Mouse (Mus musculus) liver, embryonic 15.5 days (tissue): ENCODE measurements around the gene Ces2f. TPM values are rescaled to one million over a fixed set of nuclear protein-coding genes. Genes with fewer than 3 reads are reported as not detected.

Source experiments
- ATAC-seq: fragments of 200-750 bp; cut with Nextera tagmentation; 2 replicates; pipeline ENCODE4 v1.8.0; 2017; ENCODE audit warnings: moderate number of reproducible peaks, mild to moderate bottlenecking, moderate library complexity; ENCODE audit not compliant: insufficient read depth
- H3K27ac ChIP-seq: fragments of 300-500 bp; sonication (generic); replicated peaks from 2 replicates; pipeline ENCODE4 v1.5.1; 2015; ENCODE audit warnings: mild to moderate bottlenecking, inconsistent platforms
- H3K27me3 ChIP-seq: fragments of 300-500 bp; sonication (generic); 2 replicates; pipeline ENCODE4 v1.6.1; 2015; ENCODE audit warnings: mild to moderate bottlenecking, inconsistent platforms
- H3K36me3 ChIP-seq: fragments of 300-500 bp; sonication (generic); replicated peaks from 2 replicates; pipeline ENCODE4 v1.6.1; 2015; ENCODE audit warnings: moderate library complexity, mild to moderate bottlenecking, inconsistent platforms
- H3K4me1 ChIP-seq: fragments of 300-500 bp; sonication (generic); replicated peaks from 2 replicates; pipeline ENCODE4 v1.6.1; 2015; ENCODE audit warnings: inconsistent platforms
- H3K4me2 ChIP-seq: fragments of 300-500 bp; sonication (generic); 2 replicates; pipeline ENCODE4 v1.6.1; 2015; ENCODE audit warnings: moderate library complexity, mild to moderate bottlenecking, inconsistent platforms
- H3K4me3 ChIP-seq: fragments of 300-500 bp; sonication (generic); replicated peaks from 2 replicates; pipeline ENCODE4 v1.5.1; 2015; ENCODE audit warnings: mild to moderate bottlenecking, inconsistent platforms
- H3K9ac ChIP-seq: fragments of 300-500 bp; sonication (generic); 2 replicates; pipeline ENCODE4 v1.6.1; 2015; ENCODE audit warnings: moderate library complexity, mild to moderate bottlenecking, inconsistent platforms
- H3K9me3 ChIP-seq: fragments of 300-500 bp; sonication (generic); replicated peaks from 2 replicates; pipeline ENCODE4 v1.6.1; 2016; ENCODE audit warnings: inconsistent platforms
- WGBS: fragments of 180-500 bp; shearing (Covaris S2); methylation state at CpG from one replicate; pipeline ENCODE4 v1.1.7; 2015; ENCODE audit warnings: mixed read lengths; ENCODE audit not compliant: insufficient replicate concordance; 5-methylcytosine and 5-hydroxymethylcytosine counted together
- polyA plus RNA-seq: library from polyadenylated mRNA; unstranded; fragments of >200 nt; fragmentation: Nextera tagmentation; extraction: Ambion mirVana; gene quantifications from 2 replicates; pipeline ENCODE4 v1.2.1, GENCODE M21; 2015

Ces2f gene
- polyA plus RNA-seq, 1 experiment from 2014 or later, result not detected

DNA sequence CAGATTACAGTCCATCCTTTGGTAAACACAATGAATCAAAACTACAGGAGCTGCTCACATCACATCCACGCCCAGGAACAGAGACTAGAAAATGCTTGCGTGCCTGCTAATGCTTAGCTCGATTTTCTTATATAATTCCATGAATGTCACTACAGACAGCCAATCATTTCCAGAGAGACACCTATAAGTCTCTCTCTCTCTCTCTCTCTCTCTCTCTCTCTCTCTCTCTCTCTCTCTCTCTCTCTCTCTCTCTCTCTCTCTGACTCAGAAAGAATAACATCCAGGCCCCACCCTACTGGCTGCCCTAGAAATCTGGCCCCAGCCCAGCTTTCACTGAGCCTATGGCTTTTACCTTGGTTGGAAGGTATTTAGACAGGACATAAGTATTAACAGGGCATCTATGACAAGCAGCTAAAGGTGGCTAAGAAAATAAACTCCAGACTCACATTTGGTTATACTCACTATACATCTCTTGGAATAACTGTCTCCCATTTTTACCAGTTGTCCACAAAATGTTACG lies 16.3 kb downstream of the Ces2f start:
- H3K9me3 ChIP-seq, result no peaks in the 10 kb centered on the region
- peak overlapping the region; percentile 67 for H3K9ac ChIP-seq
- peak overlapping the region; percentile 91 for H3K27ac ChIP-seq
- peak overlapping the region; percentile 66 for H3K4me3 ChIP-seq
- H3K36me3 ChIP-seq, result peaks cover 46% of the 10 kb centered on the region
- peak overlapping the region; percentile 63 for H3K4me2 ChIP-seq
- ATAC-seq, result no peak
- H3K27me3 ChIP-seq, result no peaks in the 10 kb centered on the region
- peaks cover 32% of the 10 kb centered on the region for H3K4me1 ChIP-seq
- WGBS, result 60% methylated on average over 4 of the region's 4 CpGs

- Histone ChIP-seq H3K27me3 (0 out of 2 replicates have a peak, but pooled peaks cover 4% of the 10 kb centered on the region), H3K9ac (no peak overlapping the region), H3K36me3 (no peaks in the 10 kb centered on the region), H3K4me3 (no peak overlapping the region), H3K4me2 (no peak overlapping the region), H3K27ac (no peak overlapping the region), H3K9me3 (no peaks in the 10 kb centered on the region), H3K4me1 (no peaks in the 10 kb centered on the region)
- ATAC-seq, result no peak
- 73% methylated on average over 5 of the region's 5 CpGs for WGBS
Measured at GRCm38 (mm10) chr8:104984126-104984525, 37.0 kb downstream of the Ces2f start.

GRCm38 (mm10) chr8:104984942-104985341 lies 37.8 kb downstream of the Ces2f start:
- no peak for ATAC-seq
- 79% methylated on average over 2 of the region's 2 CpGs for WGBS
- no peaks in the 10 kb centered on the region for H3K36me3 ChIP-seq

GRCm38 (mm10) chr8:104998191-104998590 lies 51.0 kb downstream of the Ces2f start:
- ATAC-seq, result no peak
- no peak overlapping the region for H3K9ac ChIP-seq
- H3K4me1 ChIP-seq, result peaks cover 4% of the 10 kb centered on the region
- H3K4me3 ChIP-seq, result no peak overlapping the region
- H3K9me3 ChIP-seq, result no peaks in the 10 kb centered on the region
- no peaks in the 10 kb centered on the region for H3K27me3 ChIP-seq
- 58% methylated on average over 6 of the region's 6 CpGs for WGBS
- H3K27ac ChIP-seq, result no peak overlapping the region
- H3K4me2 ChIP-seq, result no peak overlapping the region
- no peaks in the 10 kb centered on the region for H3K36me3 ChIP-seq

More at GRCm38 (mm10) chr8:104984942-104985341, 37.8 kb downstream of the Ces2f start:
- Histone ChIP-seq H3K4me1 (no peaks in the 10 kb centered on the region), H3K27me3 (0 out of 2 replicates have a peak, but pooled peaks cover 4% of the 10 kb centered on the region), H3K4me3 (no peak overlapping the region), H3K27ac (no peak overlapping the region), H3K4me2 (no peak overlapping the region), H3K9ac (no peak overlapping the region), H3K9me3 (no peaks in the 10 kb centered on the region)

GRCm38 (mm10) chr8:104999183-104999582 lies 52.0 kb downstream of the Ces2f start:
- Histone ChIP-seq H3K9ac (no peak overlapping the region), H3K4me1 (peaks cover 4% of the 10 kb centered on the region), H3K27ac (no peak overlapping the region), H3K4me2 (no peak overlapping the region), H3K27me3 (no peaks in the 10 kb centered on the region), H3K36me3 (no peaks in the 10 kb centered on the region), H3K4me3 (no peak overlapping the region), H3K9me3 (no peaks in the 10 kb centered on the region)
- no peak for ATAC-seq
- WGBS, result 60% methylated on average over 6 of the region's 6 CpGs

GRCm38 (mm10) chr8:105000586-105000985 lies 53.4 kb downstream of the Ces2f start, which contains the start of gene Ces2h:
TSS of gene Ces2h (plus strand) at chr8:105000853.
- H3K27ac ChIP-seq, result no peak within 1 kb of the TSS
- H3K9me3 ChIP-seq, result no peaks in the 10 kb centered on the region
- H3K36me3 ChIP-seq, result no peaks in the 10 kb centered on the region
- ATAC-seq, result no peak
- peaks cover 4% of the 10 kb centered on the region for H3K4me1 ChIP-seq
- no peaks in the 10 kb centered on the region for H3K27me3 ChIP-seq
- H3K4me3 ChIP-seq, result no peak within 1 kb of the TSS
- no peak within 1 kb of the TSS for H3K4me2 ChIP-seq
- WGBS, result 66% methylated on average over 7 of the region's 7 CpGs
- H3K9ac ChIP-seq, result no peak within 1 kb of the TSS

Other genes with a start within 250 kb of the Ces2f start
- 22.7 and 28.4 TPM in 2 replicates for gene Ces2a, start 213.4 kb upstream of the Ces2f start, polyA plus RNA-seq
- 0.16 and 0.32 TPM in 2 replicates for gene Ces2b, start 115.8 kb upstream of the Ces2f start, polyA plus RNA-seq
- gene Ces2c, start 100.3 kb upstream of the Ces2f start, polyA plus RNA-seq, result 0.21 and 0.29 TPM in 2 replicates
- gene Ces2e, start 21.1 kb upstream of the Ces2f start, polyA plus RNA-seq, result 2.3 and 3.8 TPM in 2 replicates
- 21.1 TPM in 2 replicates for gene Ces2g, start 14.4 kb downstream of the Ces2f start, polyA plus RNA-seq
- gene Ces2h, start 53.5 kb downstream of the Ces2f start, polyA plus RNA-seq, result not detected in 2 replicates
- 0.58 and 0.97 TPM in 2 replicates for gene Ces3a, start 101.2 kb downstream of the Ces2f start, polyA plus RNA-seq
- not detected in 2 replicates for gene Ces3b, start 136.4 kb downstream of the Ces2f start, polyA plus RNA-seq
- not detected in 2 replicates for gene Ces4a, start 184.4 kb downstream of the Ces2f start, polyA plus RNA-seq
- gene Cbfb, start 223.3 kb downstream of the Ces2f start, polyA plus RNA-seq, result 6.5 and 7.0 TPM in 2 replicates